Mouse (Mus musculus): ENCODE measurements around the gene Acad12. TPM values are rescaled to one million over a fixed set of nuclear protein-coding genes. Genes with fewer than 3 reads are reported as not detected.
"Not testable (repeated sequence)": the region's sequence is repeated elsewhere in the genome, so short reads cannot be mapped to it uniquely, and the experiment has no call there.

Gene Acad12
- polyA plus RNA-seq, 1 experiment from 2014 or later = 1.5 TPM

DNA sequence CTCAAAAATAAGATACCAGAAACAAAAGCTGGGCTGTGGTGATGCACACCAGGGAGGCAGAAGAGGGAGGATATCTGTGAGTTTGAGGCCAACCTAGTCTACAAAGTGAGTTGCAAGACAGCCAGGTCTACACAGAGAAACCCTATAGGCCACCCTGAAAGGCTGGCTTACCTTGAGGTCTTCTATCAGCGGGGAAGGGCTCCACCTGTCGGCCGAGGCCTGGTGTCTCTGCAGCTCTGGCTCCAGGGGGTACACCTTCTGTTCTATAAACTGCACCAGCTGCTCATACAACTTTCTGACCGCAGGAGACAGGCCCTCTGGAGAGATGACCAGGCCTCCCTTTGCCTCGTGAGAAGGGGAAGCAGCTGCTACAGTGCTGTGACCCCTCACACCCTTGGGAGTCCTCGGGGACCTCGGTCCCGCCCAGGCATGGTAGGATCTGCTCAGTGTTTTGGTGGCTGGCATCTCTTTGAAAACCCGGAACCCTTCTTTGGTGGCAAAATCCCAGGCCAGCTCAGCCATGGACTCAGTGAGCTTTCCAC is 12.4 kb upstream of the Acad12 start:
- H3K9me3 ChIP-seq (ENCODE audit: control insufficient read depth, low read length); H3K36me3 ChIP-seq (ENCODE audit: control insufficient read depth, insufficient read depth, low read length); H3K27ac ChIP-seq (ENCODE audit: low read depth, low read length); H3K27me3 ChIP-seq (ENCODE audit: control insufficient read depth, insufficient read depth, low read length); H3K4me1 ChIP-seq (replicated peaks; ENCODE audit: control insufficient read depth, insufficient read depth, low read length); H3K4me2 ChIP-seq (ENCODE audit: low read depth, low read length, severe bottlenecking); ATAC-seq (replicated peaks; ENCODE audit: low FRiP score); H3K9ac ChIP-seq (ENCODE audit: low read length); DNase-seq (ENCODE audit: low spot score); H3K4me3 ChIP-seq (ENCODE audit: low read depth, low read length): not testable (repeated sequence)
- 76% methylated on average over 9 of the region's 9 CpGs for WGBS

- Histone ChIP-seq H3K27me3 (ENCODE audit: control insufficient read depth, insufficient read depth, low read length) (no peaks in the 10 kb centered on the region), H3K9ac (ENCODE audit: low read length) (no peak overlapping the region), H3K4me3 (ENCODE audit: low read depth, low read length) (no peak overlapping the region), H3K4me2 (ENCODE audit: low read depth, low read length, severe bottlenecking) (no peak overlapping the region), H3K9me3 (ENCODE audit: control insufficient read depth, low read length) (no peaks in the 10 kb centered on the region), H3K36me3 (ENCODE audit: control insufficient read depth, insufficient read depth, low read length) (no peaks in the 10 kb centered on the region), H3K4me1 (replicated peaks; ENCODE audit: control insufficient read depth, insufficient read depth, low read length) (no peaks in the 10 kb centered on the region), H3K27ac (ENCODE audit: low read depth, low read length) (no peak overlapping the region)
- no peak for ATAC-seq (replicated peaks; ENCODE audit: low FRiP score)
- peak; percentile 84 for DNase-seq (ENCODE audit: low spot score)
- WGBS = 0% methylated on average over 1 of the region's 1 CpGs
Observed at GRCm38 (mm10) chr5:121627871-121628270, 9.1 kb upstream of the Acad12 start.

DNA sequence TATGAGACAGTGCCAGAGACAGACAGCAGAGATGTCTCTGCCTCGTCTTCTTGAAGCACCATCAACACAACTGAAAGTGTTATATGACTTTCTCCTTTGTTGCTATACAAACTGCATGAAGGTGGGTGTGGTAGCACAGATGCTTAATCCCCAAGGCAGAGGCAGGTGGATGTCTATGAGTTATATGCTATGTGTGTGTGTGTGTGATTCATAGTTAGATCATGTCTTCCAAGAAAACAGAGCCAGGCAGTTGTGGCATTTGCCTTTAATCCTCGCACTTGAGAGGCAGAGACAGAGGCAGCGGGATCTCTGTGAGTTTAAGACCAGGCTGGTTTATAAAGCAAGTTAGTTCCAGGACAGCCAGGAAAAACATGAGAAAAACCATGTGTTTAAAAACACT is 4.5 kb upstream of the Acad12 start:
- 78% methylated on average over 3 of the region's 3 CpGs for WGBS
- no peak for ATAC-seq (replicated peaks; ENCODE audit: low FRiP score)

DNA sequence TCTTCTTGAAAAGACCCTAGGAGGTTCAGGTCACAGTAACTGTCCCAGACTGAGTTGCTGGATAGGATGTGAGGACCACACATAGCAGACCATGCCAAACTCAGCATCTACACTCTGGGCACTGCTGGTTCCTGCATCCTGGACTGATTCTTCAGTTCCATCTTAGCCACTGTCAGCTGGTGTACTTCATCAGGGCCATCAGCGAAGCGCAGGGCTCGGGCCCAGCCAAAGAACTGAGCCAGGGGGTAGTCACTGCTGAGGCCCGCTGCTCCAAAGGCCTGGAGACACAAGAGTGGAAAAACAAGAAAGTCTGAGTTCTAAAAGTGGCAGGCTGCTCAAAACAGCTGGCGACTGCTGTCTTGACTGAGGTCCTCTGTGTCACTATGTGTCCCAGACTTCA is 2.4 kb upstream of the Acad12 start:
- no peak for DNase-seq (ENCODE audit: low spot score)
- Histone ChIP-seq H3K27ac (ENCODE audit: low read depth, low read length) (no peak overlapping the region), H3K9ac (ENCODE audit: low read length) (no peak overlapping the region), H3K36me3 (ENCODE audit: control insufficient read depth, insufficient read depth, low read length) (no peaks in the 10 kb centered on the region), H3K4me1 (replicated peaks; ENCODE audit: control insufficient read depth, insufficient read depth, low read length) (peaks cover 7% of the 10 kb centered on the region; the same call in 1 of the 2 replicates), H3K9me3 (ENCODE audit: control insufficient read depth, low read length) (no peaks in the 10 kb centered on the region), H3K27me3 (ENCODE audit: control insufficient read depth, insufficient read depth, low read length) (no peaks in the 10 kb centered on the region), H3K4me2 (ENCODE audit: low read depth, low read length, severe bottlenecking) (no peak overlapping the region), H3K4me3 (ENCODE audit: low read depth, low read length) (no peak overlapping the region)
- ATAC-seq (replicated peaks; ENCODE audit: low FRiP score) = no peak
- WGBS = 94% methylated on average over 5 of the region's 5 CpGs

More for the DNA sequence above, 4.5 kb upstream of the Acad12 start:
- no peak overlapping the region for H3K27ac ChIP-seq (ENCODE audit: low read depth, low read length)
- no peak overlapping the region for H3K4me2 ChIP-seq (ENCODE audit: low read depth, low read length, severe bottlenecking)
- no peaks in the 10 kb centered on the region for H3K9me3 ChIP-seq (ENCODE audit: control insufficient read depth, low read length)
- no peak overlapping the region for H3K4me3 ChIP-seq (ENCODE audit: low read depth, low read length)
- H3K36me3 ChIP-seq (ENCODE audit: control insufficient read depth, insufficient read depth, low read length) = no peaks in the 10 kb centered on the region
- no peak for DNase-seq (ENCODE audit: low spot score)
- H3K9ac ChIP-seq (ENCODE audit: low read length) = no peak overlapping the region
- H3K4me1 ChIP-seq (replicated peaks; ENCODE audit: control insufficient read depth, insufficient read depth, low read length) = peaks cover 4% of the 10 kb centered on the region; the same call in 1 of the 2 replicates
- H3K27me3 ChIP-seq (ENCODE audit: control insufficient read depth, insufficient read depth, low read length) = no peaks in the 10 kb centered on the region

- H3K27ac ChIP-seq (ENCODE audit: low read depth, low read length); H3K27me3 ChIP-seq (ENCODE audit: control insufficient read depth, insufficient read depth, low read length); H3K4me3 ChIP-seq (ENCODE audit: low read depth, low read length); H3K9ac ChIP-seq (ENCODE audit: low read length); H3K36me3 ChIP-seq (ENCODE audit: control insufficient read depth, insufficient read depth, low read length); H3K4me2 ChIP-seq (ENCODE audit: low read depth, low read length, severe bottlenecking); H3K4me1 ChIP-seq (replicated peaks; ENCODE audit: control insufficient read depth, insufficient read depth, low read length); H3K9me3 ChIP-seq (ENCODE audit: control insufficient read depth, low read length); DNase-seq (ENCODE audit: low spot score); ATAC-seq (replicated peaks; ENCODE audit: low FRiP score): not testable (repeated sequence)
- 86% methylated on average over 3 of the region's 3 CpGs for WGBS
Observed at GRCm38 (mm10) chr5:121614921-121615320, 3.8 kb downstream of the Acad12 start.

DNA sequence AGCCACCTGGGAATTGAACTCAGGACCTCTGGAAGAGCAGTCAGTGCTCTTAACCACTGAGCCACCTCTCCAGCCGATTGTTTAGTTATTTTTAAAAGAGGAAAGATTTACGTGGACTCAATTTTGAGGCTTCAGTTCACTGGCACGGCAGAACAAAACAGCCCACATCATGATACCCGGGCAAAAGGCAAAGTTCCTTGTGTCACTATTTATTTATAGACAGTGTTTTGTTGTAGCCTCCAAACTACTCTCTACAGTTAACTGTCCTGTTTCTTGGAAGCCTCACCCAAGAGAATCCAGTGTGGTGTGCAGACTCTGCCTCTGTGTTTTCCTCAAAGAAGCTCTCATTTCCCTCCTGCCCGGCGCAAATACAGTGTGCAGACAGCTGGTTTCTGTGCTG is 6.7 kb downstream of the Acad12 start:
- H3K4me2 ChIP-seq (ENCODE audit: low read depth, low read length, severe bottlenecking) = no peak overlapping the region
- no peak overlapping the region for H3K9ac ChIP-seq (ENCODE audit: low read length)
- H3K4me1 ChIP-seq (replicated peaks; ENCODE audit: control insufficient read depth, insufficient read depth, low read length) = no peaks in the 10 kb centered on the region
- no peak for ATAC-seq (replicated peaks; ENCODE audit: low FRiP score)
- H3K4me3 ChIP-seq (ENCODE audit: low read depth, low read length) = no peak overlapping the region
- no peaks in the 10 kb centered on the region for H3K9me3 ChIP-seq (ENCODE audit: control insufficient read depth, low read length)
- no peak for DNase-seq (ENCODE audit: low spot score)
- no peaks in the 10 kb centered on the region for H3K36me3 ChIP-seq (ENCODE audit: control insufficient read depth, insufficient read depth, low read length)
- H3K27me3 ChIP-seq (ENCODE audit: control insufficient read depth, insufficient read depth, low read length) = no peaks in the 10 kb centered on the region
- 90% methylated on average over 6 of the region's 6 CpGs for WGBS
- H3K27ac ChIP-seq (ENCODE audit: low read depth, low read length) = no peak overlapping the region

- H3K36me3 ChIP-seq (ENCODE audit: control insufficient read depth, insufficient read depth, low read length); H3K9me3 ChIP-seq (ENCODE audit: control insufficient read depth, low read length); H3K9ac ChIP-seq (ENCODE audit: low read length); H3K27ac ChIP-seq (ENCODE audit: low read depth, low read length); H3K4me3 ChIP-seq (ENCODE audit: low read depth, low read length); H3K4me1 ChIP-seq (replicated peaks; ENCODE audit: control insufficient read depth, insufficient read depth, low read length); H3K4me2 ChIP-seq (ENCODE audit: low read depth, low read length, severe bottlenecking); ATAC-seq (replicated peaks; ENCODE audit: low FRiP score); H3K27me3 ChIP-seq (ENCODE audit: control insufficient read depth, insufficient read depth, low read length); DNase-seq (ENCODE audit: low spot score): not testable (repeated sequence)
- WGBS = 58% methylated on average over 8 of the region's 8 CpGs
Observed at GRCm38 (mm10) chr5:121609556-121610135, 9.1 kb downstream of the Acad12 start.

DNA sequence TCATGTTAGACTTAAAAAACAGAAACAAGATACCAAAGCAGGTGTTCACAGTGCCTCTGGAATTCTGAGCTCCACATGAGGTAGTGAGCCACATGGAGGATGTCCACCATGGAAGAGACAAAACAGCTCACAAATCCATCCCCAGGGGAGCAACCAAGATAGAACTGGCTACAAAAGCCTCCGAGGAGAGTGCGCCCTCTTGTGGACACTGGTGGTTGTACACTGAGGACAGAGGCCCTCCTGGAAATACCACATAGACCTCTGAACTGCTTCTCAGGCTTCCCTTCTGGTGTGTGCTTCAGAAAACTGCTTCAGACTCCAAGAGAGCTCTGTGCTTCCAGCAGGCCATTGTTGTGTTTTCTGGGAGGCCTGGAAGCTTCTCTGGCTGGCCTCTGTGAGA is 12.6 kb downstream of the Acad12 start:
- H3K9me3 ChIP-seq (ENCODE audit: control insufficient read depth, low read length) = no peaks in the 10 kb centered on the region
- H3K4me3 ChIP-seq (ENCODE audit: low read depth, low read length) = no peak overlapping the region
- H3K27ac ChIP-seq (ENCODE audit: low read depth, low read length) = no peak overlapping the region
- H3K4me2 ChIP-seq (ENCODE audit: low read depth, low read length, severe bottlenecking) = no peak overlapping the region
- no peak overlapping the region for H3K9ac ChIP-seq (ENCODE audit: low read length)
- no peaks in the 10 kb centered on the region for H3K4me1 ChIP-seq (replicated peaks; ENCODE audit: control insufficient read depth, insufficient read depth, low read length)
- ATAC-seq (replicated peaks; ENCODE audit: low FRiP score) (no peak), DNase-seq (ENCODE audit: low spot score) (peak; percentile 88)
- no peaks in the 10 kb centered on the region for H3K36me3 ChIP-seq (ENCODE audit: control insufficient read depth, insufficient read depth, low read length)
- H3K27me3 ChIP-seq (ENCODE audit: control insufficient read depth, insufficient read depth, low read length) = no peaks in the 10 kb centered on the region
- WGBS = 3% methylated on average over 2 of the region's 2 CpGs

DNA sequence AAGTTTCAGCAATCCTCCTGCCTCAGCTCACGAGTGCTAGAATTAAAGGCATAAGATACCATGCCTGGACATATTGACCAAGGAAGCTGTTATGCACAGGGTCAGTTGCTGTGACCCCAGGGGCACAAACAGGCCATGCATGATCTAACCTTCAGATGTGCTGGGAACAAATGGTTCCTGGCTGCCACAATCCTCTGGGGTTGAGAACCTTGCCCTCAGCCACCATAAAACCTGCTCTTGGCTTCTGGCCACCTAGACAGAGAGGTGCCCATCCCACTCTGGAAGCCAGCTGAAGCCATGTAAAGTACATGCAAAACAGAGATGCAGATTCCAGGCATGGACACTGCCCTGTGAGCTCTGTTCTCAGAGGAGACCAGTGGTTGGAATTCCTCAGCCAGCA is 14.9 kb downstream of the Acad12 start:
- WGBS = 93% methylated on average over 1 of the region's 1 CpGs
- H3K9me3 ChIP-seq (ENCODE audit: control insufficient read depth, low read length); H3K4me1 ChIP-seq (replicated peaks; ENCODE audit: control insufficient read depth, insufficient read depth, low read length); DNase-seq (ENCODE audit: low spot score); H3K9ac ChIP-seq (ENCODE audit: low read length); H3K4me3 ChIP-seq (ENCODE audit: low read depth, low read length); H3K27me3 ChIP-seq (ENCODE audit: control insufficient read depth, insufficient read depth, low read length); H3K36me3 ChIP-seq (ENCODE audit: control insufficient read depth, insufficient read depth, low read length); ATAC-seq (replicated peaks; ENCODE audit: low FRiP score); H3K4me2 ChIP-seq (ENCODE audit: low read depth, low read length, severe bottlenecking); H3K27ac ChIP-seq (ENCODE audit: low read depth, low read length): not testable (repeated sequence)
